In genomic region chr9:90200501-90200900, GRCm38 (mm10) we compare ENCODE assay signal across 17 mouse cellular contexts. TPM values are rescaled to one million over a fixed set of nuclear protein-coding genes. Genes with fewer than 3 reads are reported as not detected.
"Had no signal": no experiment of that assay in that cellular context is flagged by ENCODE, and none has a peak within 500 bp of the region (broad histone marks: within the 10 kb centered on the region; RNA-seq: fewer than 3 reads in every experiment).

No protein-coding gene starts in this region.

- DNase-seq: retina, postnatal 1 day; right cerebral cortex, adult 18-20 months; right cerebral cortex, postnatal 14 days; right cerebral cortex, postnatal 25 days; right cerebral cortex, postnatal 4 days; spleen, adult 18-20 months; thymus, adult 18-20 months; thymus, adult 2 months; thymus, postnatal 14 days; thymus, postnatal 25 days; thymus, postnatal 36 days; thymus, postnatal 4 days had no signal

- H3K27ac ChIP-seq: neural tube, embryonic 13.5 days; neural tube, embryonic 15.5 days; stomach, embryonic 15.5 days; stomach, postnatal 0 days had no signal

- H3K4me1 ChIP-seq: neural tube, embryonic 13.5 days; neural tube, embryonic 15.5 days; stomach, embryonic 15.5 days had no signal

- H3K4me2 ChIP-seq: neural tube, embryonic 13.5 days; neural tube, embryonic 15.5 days; stomach, embryonic 15.5 days had no signal

- H3K9me3 ChIP-seq: neural tube, embryonic 13.5 days; neural tube, embryonic 15.5 days; stomach, embryonic 15.5 days had no signal

- H3K27me3 ChIP-seq: neural tube, embryonic 13.5 days; neural tube, embryonic 15.5 days; stomach, embryonic 15.5 days had no signal

- H3K4me3 ChIP-seq: neural tube, embryonic 13.5 days; neural tube, embryonic 15.5 days; stomach, embryonic 15.5 days had no signal

- H3K9ac ChIP-seq: neural tube, embryonic 13.5 days; neural tube, embryonic 15.5 days; stomach, embryonic 15.5 days had no signal

RNA-seq across cellular contexts. Expression of gene Adamts7, which starts 37.6 kb away (rescaled TPM):
- total RNA-seq: neutrophil, adult 5-6 weeks had no signal
